Mouse (Mus musculus) ES-E14 (cell line): ENCODE measurements around the gene Pcx. TPM values are rescaled to one million over a fixed set of nuclear protein-coding genes. Genes with fewer than 3 reads are reported as not detected.

Source experiments
- DNase-seq: peaks from one replicate; pipeline ENCODE4 v3.0.0-alpha.2; 2013; ENCODE audit warnings: low read depth, low spot score
- H3K27ac ChIP-seq: 2 replicates; pipeline ENCODE4 v1.5.1; 2012; ENCODE audit warnings: low read depth, mild to moderate bottlenecking, low read length, moderate library complexity, mixed read lengths; ENCODE audit not compliant: poor library complexity, insufficient read depth, severe bottlenecking
- H3K36me3 ChIP-seq: 2 replicates; pipeline ENCODE4 v1.6.1; 2012; ENCODE audit warnings: mild to moderate bottlenecking, low read length, moderate library complexity, mixed read lengths; ENCODE audit not compliant: control insufficient read depth, poor library complexity, insufficient read depth, severe bottlenecking
- H3K4me1 ChIP-seq, 2 experiments: fragments of 150-350 bp in 1 of 2; sonication (generic) in 1 of 2; 2 replicates each; pipeline ENCODE4 v1.6.1; 2012; ENCODE audit warnings: low read length in 2 of 2, mild to moderate bottlenecking in 1 of 2, mixed read lengths in 1 of 2; ENCODE audit not compliant: control insufficient read depth in 2 of 2, insufficient read depth in 2 of 2, poor library complexity in 1 of 2
- H3K4me3 ChIP-seq, 2 experiments: fragments of 150-350 bp in 1 of 2; sonication (generic) in 1 of 2; 2 replicates each; pipeline ENCODE4 v1.5.1; 2012; ENCODE audit warnings: low read length in 2 of 2, low read depth in 1 of 2, mild to moderate bottlenecking in 1 of 2, mixed read lengths in 1 of 2; ENCODE audit not compliant: insufficient read depth in 1 of 2, poor library complexity in 1 of 2, severe bottlenecking in 1 of 2
- H3K9ac ChIP-seq: 2 replicates; pipeline ENCODE4 v1.6.1; 2012; ENCODE audit warnings: low read depth, mild to moderate bottlenecking, low read length, mixed read lengths; ENCODE audit not compliant: poor library complexity, insufficient read depth, severe bottlenecking
- H3K9me3 ChIP-seq: fragments of 150-350 bp; sonication (generic); 2 replicates; pipeline ENCODE4 v1.6.1; 2012; ENCODE audit warnings: low read depth, mild to moderate bottlenecking, low read length; ENCODE audit not compliant: control insufficient read depth, insufficient read depth
- CHD2 ChIP-seq: IDR thresholded peaks from 2 replicates; pipeline ENCODE4 v1.6.1; 2014; ENCODE audit warnings: mild to moderate bottlenecking, low read depth, low read length, inconsistent platforms
- HCFC1 ChIP-seq: IDR thresholded peaks from 2 replicates; pipeline ENCODE4 v1.6.1; 2012; ENCODE audit warnings: low read length, inconsistent platforms, borderline replicate concordance; ENCODE audit not compliant: insufficient read depth
- MAFK ChIP-seq: IDR thresholded peaks from 2 replicates; pipeline ENCODE4 v1.6.1; 2014; ENCODE audit warnings: mild to moderate bottlenecking, low read depth, low read length, inconsistent platforms; ENCODE audit not compliant: insufficient read depth
- ZC3H11A ChIP-seq: IDR thresholded peaks from 2 replicates; pipeline ENCODE4 v1.6.1; 2012; ENCODE audit warnings: low read depth, mild to moderate bottlenecking, inconsistent platforms, low read length, borderline replicate concordance
- ZNF384 ChIP-seq: IDR thresholded peaks from 2 replicates; pipeline ENCODE4 v1.6.1; 2012; ENCODE audit warnings: low read depth, low read length, inconsistent platforms
- in situ Hi-C, 2 experiments: fragments of 600-800 bp; cut with MboI; formaldehyde crosslinking; loops; one replicate each; pipeline ENCODE4 v1.15.1; 2025; ENCODE audit warnings: low sequenced_read_pairs in 2 of 2, inconsistent platforms in 1 of 2; ENCODE audit not compliant: unreplicated experiment in 2 of 2
- total RNA-seq: library from RNA; depleted of rRNA; stranded (reverse); fragments of 300-350 nt; gene quantifications from 2 replicates; pipeline ENCODE4 v1.2.3, GENCODE M21; 2012

The Pcx gene
- total RNA-seq, 1 experiment, result 35.6 TPM

- DNase-seq, result no peak
- in situ Hi-C loops, result no loop called here
Measured at GRCm38 (mm10) chr19:4610109-4610508, 99.8 kb downstream of the Pcx start.

GRCm38 (mm10) chr19:4612181-4612961, 102.1 kb downstream of the Pcx start:
- in situ Hi-C loops, result no loop called here
- DNase-seq, result no peak
- Histone ChIP-seq H3K27ac (no peak overlapping the region), H3K4me1 (peaks cover 0 to 26% of the 10 kb centered on the region in 2 experiments; a peak in 2 of 4 replicates), H3K9ac (no peak overlapping the region), H3K9me3 (no peaks in the 10 kb centered on the region), H3K36me3 (peaks cover 21% of the 10 kb centered on the region; the same call in 1 of the 2 replicates), H3K4me3 (no peak overlapping the region)
- TF ChIP-seq ZNF384 (no peak), CHD2 (no peak), ZC3H11A (no peak), HCFC1 (no peak), MAFK (no peak)

More at GRCm38 (mm10) chr19:4610109-4610508, 99.8 kb downstream of the Pcx start:
- Histone ChIP-seq H3K4me1 (peaks cover 0 to 23% of the 10 kb centered on the region in 2 experiments; a peak in 2 of 4 replicates), H3K36me3 (peaks cover 21% of the 10 kb centered on the region; the same call in 1 of the 2 replicates), H3K4me3 (no peak overlapping the region), H3K9ac (no peak overlapping the region), H3K27ac (no peak overlapping the region), H3K9me3 (no peaks in the 10 kb centered on the region)
- no peak for TF ChIP-seq ZNF384
- no peak for TF ChIP-seq CHD2
- no peak for TF ChIP-seq HCFC1
- TF ChIP-seq ZC3H11A, result no peak
- no peak for TF ChIP-seq MAFK

GRCm38 (mm10) chr19:4613464-4614304, 103.4 kb downstream of the Pcx start:
- peak overlapping the region; percentile 73 to 93; a peak in 2 of 4 replicates for H3K4me3 ChIP-seq
- no peaks in the 10 kb centered on the region for H3K9me3 ChIP-seq
- H3K9ac ChIP-seq, result peak overlapping the region; percentile 36
- H3K36me3 ChIP-seq, result peaks cover 21% of the 10 kb centered on the region; the same call in 1 of the 2 replicates
- in situ Hi-C loops, result no loop called here
- no peak for TF ChIP-seq MAFK
- no peak for TF ChIP-seq HCFC1
- TF ChIP-seq ZC3H11A, result no peak
- no peak for TF ChIP-seq CHD2
- no peak for TF ChIP-seq ZNF384
- DNase-seq, result no peak
- no peak overlapping the region for H3K27ac ChIP-seq
- H3K4me1 ChIP-seq, result peaks cover 0 to 26% of the 10 kb centered on the region in 2 experiments; a peak in 3 of 4 replicates

- no peaks in the 10 kb centered on the region for H3K9me3 ChIP-seq
- peak overlapping the region; percentile 2; the same call in 1 of the 2 replicates for H3K27ac ChIP-seq
- H3K9ac ChIP-seq, result peak overlapping the region; percentile 74
- H3K4me1 ChIP-seq, result peaks cover 0 to 28% of the 10 kb centered on the region in 2 experiments; a peak in 3 of 4 replicates
- peak overlapping the region; percentile 73 to 93 for H3K4me3 ChIP-seq
- DNase-seq, result no peak
- in situ Hi-C loops, result no loop called here
- TF ChIP-seq CHD2 (no peak), ZC3H11A (no peak), HCFC1 (no peak), ZNF384 (no peak), MAFK (no peak)
- H3K36me3 ChIP-seq, result peaks cover 21% of the 10 kb centered on the region; the same call in 1 of the 2 replicates
Measured at GRCm38 (mm10) chr19:4614305-4615150, 104.3 kb downstream of the Pcx start.
